Mouse (Mus musculus) cerebellum, adult 11 months (tissue): ENCODE data around the gene Igbp1.

Source experiments
- DNase-seq: peaks from one replicate; pipeline ENCODE4 v3.0.0; 2022

The Igbp1 gene

GRCm38 (mm10) chrX:100494068-100494978 lies at the start of gene Igbp1:
Gene Igbp1, plus strand, starts transcription at chrX:100494291.
- peak; percentile 49 for DNase-seq

DNA sequence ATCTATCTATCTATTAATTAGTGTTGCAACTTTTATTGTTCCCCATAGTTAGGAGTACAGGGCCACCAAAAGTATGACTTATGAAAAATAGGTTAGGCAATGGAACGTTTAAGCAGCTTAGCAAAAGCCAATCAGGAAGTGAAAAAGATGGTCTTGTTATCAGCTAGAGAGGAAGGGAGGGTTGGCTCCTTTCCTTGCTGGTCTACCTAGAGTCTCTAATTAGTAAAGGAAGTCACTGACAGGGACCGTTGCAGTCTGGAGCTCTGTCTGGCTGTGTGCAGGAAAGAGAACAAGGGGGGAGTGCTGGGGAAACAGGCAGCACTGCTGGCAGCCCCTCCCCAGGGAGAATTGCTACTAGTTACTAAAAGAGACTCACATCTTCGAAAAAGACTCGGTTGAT lies 26.0 kb upstream of the Igbp1 start:
- no peak for DNase-seq

DNA sequence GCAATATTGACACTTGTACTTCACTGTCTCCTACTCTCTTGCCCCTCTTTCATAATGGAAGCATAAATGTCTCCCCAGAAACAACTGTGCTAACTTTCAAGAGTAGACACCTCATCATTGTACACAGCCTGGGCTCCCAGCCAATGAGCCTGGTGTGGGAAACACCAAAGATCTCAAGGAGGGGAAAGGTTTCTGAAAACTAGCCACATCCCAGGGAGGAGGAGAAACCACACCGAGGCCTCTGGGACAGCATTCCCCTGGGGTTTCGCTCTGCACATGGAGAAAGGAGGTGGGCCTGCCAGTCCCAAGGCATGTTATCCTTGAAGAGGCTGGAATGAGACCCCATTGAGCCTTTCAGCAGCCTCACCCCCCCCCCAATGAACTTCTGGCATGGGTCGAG lies 24.0 kb upstream of the Igbp1 start:
- DNase-seq: no peak

- DNase-seq: no peak
These were observed 22.6 kb upstream of the Igbp1 start for GRCm38 (mm10) chrX:100471491-100471890.

DNA sequence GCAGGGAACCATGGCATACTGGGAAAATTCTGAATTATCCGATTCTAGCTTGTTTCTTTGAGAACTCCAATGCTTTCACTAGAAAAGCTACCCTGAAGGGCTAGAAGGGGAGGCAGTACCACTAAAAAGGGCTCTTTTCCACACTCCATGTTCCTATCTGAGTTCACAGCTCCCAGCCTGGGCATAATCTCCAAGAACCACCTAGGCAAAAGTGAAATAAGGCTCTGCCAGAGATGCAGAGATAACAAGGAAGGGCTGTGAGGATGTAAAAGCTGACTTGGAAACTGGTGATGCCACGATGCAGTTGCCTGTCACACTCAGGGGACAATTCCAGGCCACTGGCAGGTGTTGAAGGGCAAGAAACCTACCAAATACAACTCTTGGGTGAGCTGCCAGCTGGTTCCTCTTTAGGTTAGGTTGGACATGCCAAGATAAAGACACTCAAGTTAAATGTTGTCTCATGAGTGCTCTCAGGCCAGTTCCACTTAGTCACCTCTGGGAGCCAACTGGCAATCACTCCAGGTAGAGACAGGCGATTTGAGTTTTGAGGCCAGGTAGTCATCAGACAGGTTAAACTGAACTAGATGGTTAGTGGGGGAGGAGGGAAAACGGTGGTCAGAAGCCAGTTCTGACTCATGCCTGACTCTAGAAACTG lies 18.4 kb upstream of the Igbp1 start:
- no peak for DNase-seq

DNA sequence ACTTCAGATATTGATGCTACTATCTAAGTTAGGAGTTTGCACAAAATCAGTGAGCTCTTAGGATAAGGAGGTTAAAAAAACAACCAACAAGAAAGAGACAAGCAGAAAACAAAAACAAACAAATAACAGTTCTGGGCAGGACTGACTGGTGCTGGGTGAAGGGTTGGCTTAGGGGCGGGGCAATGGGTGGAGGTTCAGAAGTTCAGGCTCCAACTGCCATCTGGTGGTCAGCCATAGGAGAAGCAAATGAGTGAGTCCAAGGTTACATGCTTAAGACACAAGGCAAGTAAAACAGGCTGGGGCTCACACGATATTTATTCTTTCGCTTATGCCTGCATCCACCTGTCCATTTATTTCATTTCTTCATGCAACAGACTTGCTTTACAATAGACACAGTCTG lies 13.8 kb upstream of the Igbp1 start:
- DNase-seq: peak; percentile 37

- DNase-seq: no peak
These were observed 507 bp upstream of the Igbp1 start for GRCm38 (mm10) chrX:100493500-100494067.

GRCm38 (mm10) chrX:100504175-100504851 lies 10.2 kb downstream of the Igbp1 start:
- DNase-seq: no peak

DNA sequence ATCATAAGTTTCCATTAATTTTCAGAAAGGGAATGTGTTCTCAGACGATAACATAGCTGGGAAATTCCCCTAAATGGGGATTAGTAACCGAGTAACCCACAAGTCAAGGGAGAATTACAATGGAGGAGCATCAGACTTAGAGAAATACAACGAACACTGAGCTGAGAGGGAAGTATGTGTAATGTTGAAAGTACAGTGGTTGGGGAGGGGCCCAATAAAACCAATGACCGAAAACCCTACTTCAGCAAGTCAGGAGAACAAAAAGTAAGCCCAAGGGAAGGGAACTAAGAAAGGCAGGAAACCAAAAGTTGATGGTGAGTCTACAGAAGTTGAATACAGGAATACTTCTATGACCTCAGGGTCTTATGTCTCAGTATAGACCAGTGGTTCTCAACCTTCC lies 14.1 kb downstream of the Igbp1 start:
- no peak for DNase-seq

DNA sequence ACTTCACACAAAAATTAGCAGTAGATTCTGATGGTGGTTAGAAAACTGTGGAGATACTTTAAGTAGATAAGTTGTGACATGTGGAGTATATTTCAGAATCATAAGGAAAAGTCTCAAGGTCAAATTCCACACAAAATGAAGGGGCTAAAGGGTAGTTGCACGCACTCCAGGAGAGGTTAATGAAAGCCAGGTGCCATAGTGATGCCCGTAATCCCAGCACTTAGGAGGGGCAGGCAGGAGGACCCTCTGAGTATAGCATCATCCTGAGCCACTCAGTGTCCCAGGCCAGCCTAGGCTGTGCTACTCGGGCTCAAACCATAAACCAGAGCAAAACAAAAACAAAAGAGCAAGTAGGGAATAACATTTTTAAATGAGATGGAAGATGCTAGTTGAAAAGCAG lies 15.8 kb downstream of the Igbp1 start:
- no peak for DNase-seq

DNA sequence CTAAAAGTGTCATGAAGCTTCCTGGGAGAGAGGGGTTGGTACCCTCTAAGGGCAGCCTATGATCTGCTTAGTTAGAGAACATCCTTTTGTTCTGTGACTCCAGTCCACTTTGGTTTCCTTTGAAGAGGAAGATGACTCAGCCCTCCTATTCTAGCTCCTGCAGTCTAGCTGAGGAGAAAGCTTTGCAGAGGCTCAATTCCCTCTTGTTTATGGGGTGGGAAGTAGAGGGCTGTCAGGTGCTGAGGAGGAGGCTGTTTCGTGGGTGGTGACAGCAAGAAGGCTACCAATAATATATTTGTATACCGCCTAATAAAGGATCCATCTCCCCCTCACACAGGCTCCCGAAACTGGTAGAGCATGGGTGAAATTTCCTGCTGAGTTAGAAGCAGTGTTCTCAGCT lies 22.6 kb downstream of the Igbp1 start:
- no peak for DNase-seq

- no peak for DNase-seq
These were observed 23.5 kb downstream of the Igbp1 start for GRCm38 (mm10) chrX:100517626-100518025.

DNA sequence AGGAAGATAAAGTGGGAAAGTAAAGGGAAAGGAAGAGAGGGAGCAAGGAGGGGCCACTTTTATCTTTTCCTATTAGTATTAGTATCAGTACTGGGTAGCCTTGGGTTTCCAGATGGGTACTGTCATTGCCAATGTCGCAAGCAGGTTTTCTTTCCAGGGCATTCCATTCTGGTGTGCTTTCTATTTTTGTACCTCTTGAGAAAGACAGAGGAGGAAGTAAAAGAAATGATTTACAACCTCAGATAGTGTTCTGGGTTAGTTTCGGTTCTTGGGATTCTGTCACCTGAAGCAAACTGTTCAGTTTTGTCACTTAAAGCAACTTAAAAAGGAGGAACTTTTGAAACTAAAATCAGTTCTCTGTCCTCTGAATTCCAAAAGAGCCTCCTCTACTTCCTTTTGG lies 24.4 kb downstream of the Igbp1 start:
- DNase-seq: no peak

GRCm38 (mm10) chrX:100524471-100524870 lies 30.4 kb downstream of the Igbp1 start, which contains the start of gene Dgat2l6:
Gene Dgat2l6, plus strand, starts transcription at chrX:100524838.
- no peak for DNase-seq

DNA sequence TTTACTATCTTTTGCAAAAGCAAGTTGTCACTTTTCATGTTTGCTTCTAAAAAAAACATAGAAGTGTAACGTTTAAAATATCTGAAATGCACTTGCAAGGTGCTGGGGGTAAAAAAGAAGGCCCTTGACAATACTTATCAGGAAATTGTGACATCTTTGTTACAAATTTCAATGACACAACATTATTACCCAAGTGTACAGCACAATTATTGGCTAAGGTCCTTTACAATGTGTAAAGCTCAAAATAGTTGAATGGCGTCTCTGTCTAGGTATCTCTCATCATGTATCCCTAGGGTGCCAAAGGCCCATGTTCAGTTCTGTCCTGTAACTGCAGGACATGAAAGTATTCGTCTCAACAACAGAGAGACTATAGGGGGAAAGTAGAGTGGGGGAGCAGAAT lies 61.9 kb downstream of the Igbp1 start:
- no peak for DNase-seq

DNA sequence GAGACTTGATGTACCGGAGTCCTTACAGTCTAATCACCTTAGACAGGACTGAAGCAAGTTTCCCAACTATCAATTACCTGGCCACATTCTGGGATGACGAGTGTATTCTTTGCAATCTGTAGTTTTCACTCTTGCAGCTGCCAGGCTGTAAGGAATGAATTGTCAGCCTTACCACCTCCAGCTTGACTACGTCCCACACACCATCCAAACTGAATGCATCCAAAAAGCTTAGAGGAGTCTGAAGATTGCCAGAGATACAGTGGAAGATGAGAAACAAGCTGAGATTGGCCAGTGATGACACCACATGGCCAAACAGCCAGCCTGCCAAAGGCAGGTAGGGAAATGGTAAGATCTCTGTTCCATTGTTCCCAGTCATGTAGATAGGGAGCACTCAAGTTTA lies 71.6 kb downstream of the Igbp1 start:
- DNase-seq: no peak
